Mouse (Mus musculus): ENCODE data around the gene Pde2a.

Gene Pde2a

DNA sequence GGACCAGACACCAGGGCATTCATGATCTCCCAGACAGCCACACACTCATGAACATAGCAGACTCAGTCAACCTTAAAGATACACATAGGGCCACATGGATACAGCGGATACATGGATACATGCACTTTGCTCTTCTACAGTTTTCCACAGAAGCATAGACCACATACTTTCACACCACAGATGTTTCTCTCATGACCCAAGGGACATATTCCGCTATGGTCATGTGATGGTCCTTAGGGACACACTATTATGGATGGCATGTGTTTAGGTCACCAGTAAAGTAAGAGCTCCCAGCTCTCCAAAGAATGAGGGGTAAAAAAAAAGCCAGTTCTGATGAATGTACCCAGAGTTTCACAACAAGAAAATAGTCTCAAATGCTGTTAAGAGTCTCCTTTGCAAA, 49.9 kb downstream of the Pde2a start:
- TF ChIP-seq GATA4 (IDR thresholded peaks at IDR 0.05; ENCODE audit: insufficient replicate concordance, low read length): no peak

- TF ChIP-seq GATA4 (IDR thresholded peaks at IDR 0.05; ENCODE audit: insufficient replicate concordance, low read length): no peak
Observed at GRCm38 (mm10) chr7:101471968-101472480, 50.5 kb downstream of the Pde2a start.

- no peak for TF ChIP-seq GATA4 (IDR thresholded peaks at IDR 0.05; ENCODE audit: insufficient replicate concordance, low read length)
Observed at GRCm38 (mm10) chr7:101472598-101473558, 51.4 kb downstream of the Pde2a start.

- no peak for TF ChIP-seq GATA4 (IDR thresholded peaks at IDR 0.05; ENCODE audit: insufficient replicate concordance, low read length)
Observed at GRCm38 (mm10) chr7:101474399-101474811, 52.9 kb downstream of the Pde2a start.

DNA sequence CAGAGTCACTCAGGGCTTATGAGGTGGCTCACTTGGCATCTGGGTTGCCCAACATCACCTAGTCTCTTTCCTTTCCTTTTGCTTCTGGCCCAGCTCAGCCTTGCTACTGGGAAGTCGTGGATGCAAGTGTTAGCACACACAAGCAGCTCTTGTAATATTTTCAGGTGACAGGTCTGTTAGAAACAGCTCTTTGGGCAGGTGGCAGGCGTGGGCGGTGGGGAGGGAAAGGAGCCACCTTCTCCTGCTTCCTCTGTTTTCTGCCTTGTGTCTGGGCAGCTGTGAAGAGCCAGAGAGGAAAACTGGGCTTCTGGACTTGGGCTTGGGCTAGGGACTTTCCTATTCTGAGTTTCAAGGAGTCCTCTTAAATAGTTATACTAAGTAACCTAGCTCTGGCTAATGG, 54.5 kb downstream of the Pde2a start:
- TF ChIP-seq GATA4 (IDR thresholded peaks at IDR 0.05; ENCODE audit: insufficient replicate concordance, low read length): no peak

- TF ChIP-seq GATA4 (IDR thresholded peaks at IDR 0.05; ENCODE audit: insufficient replicate concordance, low read length): no peak
Observed at GRCm38 (mm10) chr7:101476493-101476892, 55.0 kb downstream of the Pde2a start.

- TF ChIP-seq GATA4 (IDR thresholded peaks at IDR 0.05; ENCODE audit: insufficient replicate concordance, low read length): no peak
Observed at GRCm38 (mm10) chr7:101477200-101477599, 55.7 kb downstream of the Pde2a start.

- no peak for TF ChIP-seq GATA4 (IDR thresholded peaks at IDR 0.05; ENCODE audit: insufficient replicate concordance, low read length)
Observed at GRCm38 (mm10) chr7:101478099-101478498, 56.6 kb downstream of the Pde2a start.

DNA sequence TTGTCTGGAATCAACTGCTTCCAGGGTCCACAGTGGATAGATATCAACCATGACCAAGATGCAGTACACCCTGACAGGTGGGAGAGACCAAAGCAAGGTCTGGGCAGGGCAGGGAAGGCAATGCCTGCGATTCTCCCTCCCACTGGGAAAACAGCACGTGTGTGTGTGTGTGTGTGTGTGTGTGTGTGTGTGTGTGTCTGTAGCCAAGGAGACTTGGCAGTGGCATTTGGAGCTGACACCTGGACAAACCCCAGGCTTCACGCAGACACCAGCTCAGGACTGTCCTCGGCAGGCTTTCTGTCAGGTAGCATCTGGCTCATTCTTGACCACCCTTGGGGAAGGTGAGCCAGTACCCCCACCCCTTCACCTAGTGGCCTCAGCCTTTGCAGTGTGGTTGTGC, 58.4 kb downstream of the Pde2a start:
- TF ChIP-seq GATA4 (IDR thresholded peaks at IDR 0.05; ENCODE audit: insufficient replicate concordance, low read length): no peak

DNA sequence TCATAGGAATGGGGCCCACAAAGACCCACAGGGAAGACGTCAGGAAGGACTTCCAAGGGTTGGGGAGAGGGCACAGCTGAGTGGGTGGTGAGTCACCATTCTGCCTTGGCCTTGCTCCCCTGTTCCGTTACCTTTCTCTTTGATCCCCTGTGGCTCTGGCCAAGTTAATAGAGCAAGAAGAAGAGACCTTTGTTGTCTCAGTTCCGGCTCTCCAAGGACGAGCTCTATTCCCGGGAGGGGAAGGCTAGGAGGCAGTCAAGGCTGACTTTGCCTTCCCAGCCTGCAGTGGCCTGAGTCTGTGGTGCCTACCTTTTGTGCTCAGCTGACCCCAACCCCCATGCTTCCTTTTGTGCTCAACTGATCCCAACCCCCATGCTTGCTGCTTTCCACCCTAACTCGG, 59.2 kb downstream of the Pde2a start:
- no peak for TF ChIP-seq GATA4 (IDR thresholded peaks at IDR 0.05; ENCODE audit: insufficient replicate concordance, low read length)

DNA sequence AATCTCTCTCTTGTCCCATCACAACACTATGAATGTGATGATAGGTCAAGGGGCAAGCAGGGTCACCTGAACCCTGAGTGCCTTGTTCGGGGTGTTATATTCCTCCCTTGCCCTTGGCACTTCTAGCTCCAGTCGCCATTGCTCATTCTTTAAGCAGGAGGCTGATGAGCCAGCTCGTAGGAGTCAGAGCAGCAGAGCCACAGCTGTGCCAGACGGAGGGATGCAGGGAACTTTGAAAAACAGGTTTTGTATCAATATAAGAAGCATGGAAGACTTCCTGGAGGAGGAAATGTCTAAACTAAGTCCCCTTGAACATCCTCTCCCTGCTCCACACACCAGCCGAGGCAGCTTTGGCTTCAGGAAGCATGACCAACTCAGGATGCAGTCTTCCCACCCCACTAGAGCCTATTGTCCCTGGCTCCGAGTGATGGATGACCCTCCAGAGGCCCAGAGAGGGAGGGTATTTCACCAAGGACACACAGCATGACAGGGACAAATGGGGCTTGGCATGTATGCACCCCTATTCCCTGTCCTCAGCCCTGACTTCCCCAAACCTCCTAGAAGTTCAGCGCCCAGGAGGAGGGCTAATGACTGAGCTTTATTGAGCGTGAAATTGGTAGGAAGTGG, 60.5 kb downstream of the Pde2a start:
- no peak for TF ChIP-seq GATA4 (IDR thresholded peaks at IDR 0.05; ENCODE audit: insufficient replicate concordance, low read length)

DNA sequence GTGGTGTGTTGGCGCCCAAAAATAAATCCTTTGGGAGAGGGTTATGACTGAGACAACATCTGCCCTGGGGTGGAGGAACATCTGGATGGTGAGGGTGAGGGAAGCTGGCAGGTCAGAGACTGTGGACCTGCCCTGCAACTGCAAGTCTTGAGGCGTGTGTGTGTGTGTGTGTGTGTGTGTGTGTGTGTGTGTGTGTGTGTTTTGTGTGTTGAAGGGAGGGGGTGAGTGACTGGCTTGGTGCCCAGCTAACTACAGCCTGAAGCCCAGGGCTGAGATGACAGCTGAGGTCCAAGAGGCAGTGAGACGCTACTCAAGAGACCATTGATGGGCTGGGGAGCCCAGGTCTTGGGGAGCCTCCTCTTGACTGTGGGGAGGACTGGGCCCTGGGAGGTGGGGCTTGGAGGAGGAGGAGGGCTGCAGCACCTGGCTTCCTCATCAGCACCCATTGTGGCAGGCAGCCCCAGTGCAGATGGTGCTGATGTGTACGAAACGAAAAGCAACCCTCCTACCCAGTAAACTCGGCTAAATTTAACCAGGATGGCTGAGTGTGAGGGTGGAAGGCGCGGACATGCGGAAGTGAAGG, 61.1 kb downstream of the Pde2a start:
- TF ChIP-seq GATA4 (IDR thresholded peaks at IDR 0.05; ENCODE audit: insufficient replicate concordance, low read length): no peak

DNA sequence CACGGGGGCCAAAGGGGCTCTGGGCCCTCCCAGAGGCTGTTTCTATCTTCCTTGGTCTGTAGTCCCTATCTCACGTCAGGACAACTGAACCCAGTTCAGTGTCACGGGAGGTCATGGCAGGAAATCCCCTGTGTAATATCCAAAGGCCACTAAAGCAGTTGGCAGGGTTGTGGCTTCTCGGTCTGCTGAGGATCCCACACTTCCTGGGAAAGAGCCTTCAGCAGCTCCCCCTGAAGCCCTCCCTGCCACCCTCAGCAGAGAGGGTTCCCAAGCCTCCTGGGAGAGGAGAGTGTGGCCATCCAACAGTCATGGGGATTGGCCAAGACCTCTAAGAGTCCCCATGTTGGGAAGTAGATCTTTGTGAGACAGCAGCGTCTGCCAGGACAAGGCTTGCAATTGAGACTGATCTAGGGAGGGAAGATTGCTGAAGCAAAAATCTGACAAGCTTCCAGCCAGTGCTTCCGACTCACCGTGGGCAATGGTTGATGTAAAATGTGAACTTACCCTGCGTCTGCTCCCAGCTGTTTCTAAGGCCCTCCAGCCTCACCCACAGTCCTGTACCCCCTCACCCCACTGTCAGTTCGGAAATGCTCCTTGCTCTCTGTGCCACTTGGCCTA, 62.1 kb downstream of the Pde2a start:
- peak; percentile 40; the same call in 1 of the 2 replicates for TF ChIP-seq GATA4 (IDR thresholded peaks at IDR 0.05; ENCODE audit: insufficient replicate concordance, low read length)

- TF ChIP-seq GATA4 (IDR thresholded peaks at IDR 0.05; ENCODE audit: insufficient replicate concordance, low read length): no peak
Observed at GRCm38 (mm10) chr7:101487102-101487501, 65.6 kb downstream of the Pde2a start.

DNA sequence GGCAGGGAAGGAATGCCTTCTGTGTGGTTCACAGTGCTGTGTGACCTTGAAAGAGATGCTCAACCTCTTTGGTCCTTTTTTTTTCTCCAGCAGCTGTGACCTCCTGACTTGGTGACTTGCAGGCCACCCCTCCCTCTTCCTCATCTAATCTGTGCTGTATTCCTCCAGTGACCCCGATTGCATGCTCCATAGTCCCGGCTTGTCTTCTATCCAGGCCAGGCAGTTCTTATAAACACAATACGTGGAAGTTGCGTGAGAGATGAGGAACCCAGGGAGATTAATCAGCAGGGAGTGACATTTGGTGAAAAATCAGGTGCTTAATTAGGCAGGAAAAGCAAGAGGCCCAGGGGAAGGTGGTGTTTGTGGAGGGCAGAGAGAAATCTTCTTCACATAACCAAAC, 69.5 kb downstream of the Pde2a start:
- TF ChIP-seq GATA4 (IDR thresholded peaks at IDR 0.05; ENCODE audit: insufficient replicate concordance, low read length): peak; percentile 99

Data from liver, adult (tissue).